Mouse (Mus musculus) brain, embryonic 14.5 days (tissue): ENCODE results near the gene Esyt3.

Experiments
- CTCF ChIP-seq: fragments of 200-500 bp; IDR thresholded peaks from 2 replicates; pipeline ENCODE4 v1.5.1; 2012; ENCODE audit warnings: inconsistent platforms, mild to moderate bottlenecking, moderate library complexity, borderline replicate concordance; ENCODE audit not compliant: insufficient read depth, insufficient read length; ENCODE audit errors: extremely low read depth
- POLR2A ChIP-seq: fragments of 200-500 bp; IDR thresholded peaks from 2 replicates; pipeline ENCODE4 v1.6.1; 2012; ENCODE audit warnings: mild to moderate bottlenecking, inconsistent platforms, borderline replicate concordance; ENCODE audit not compliant: poor library complexity, insufficient read depth, insufficient read length, severe bottlenecking; ENCODE audit errors: extremely low read depth

- TF ChIP-seq CTCF (no peak), POLR2A (no peak)
These were observed 32.4 kb upstream of the Esyt3 start for GRCm38 (mm10) chr9:99390716-99391115.
